Mouse (Mus musculus) olfactory bulb, adult 2 months (tissue): ENCODE data around the gene Unc13d.

Experiments
- CTCF ChIP-seq: fragments of 200-500 bp; IDR thresholded peaks from 2 replicates; pipeline ENCODE4 v1.5.1; 2012; ENCODE audit warnings: low read depth, mild to moderate bottlenecking, low read length, moderate library complexity; ENCODE audit not compliant: insufficient read depth
- POLR2A ChIP-seq: fragments of 200-500 bp; IDR thresholded peaks from 2 replicates; pipeline ENCODE4 v1.6.1; 2012; ENCODE audit warnings: mild to moderate bottlenecking, low read depth, low read length, moderate library complexity; ENCODE audit not compliant: insufficient read depth

DNA sequence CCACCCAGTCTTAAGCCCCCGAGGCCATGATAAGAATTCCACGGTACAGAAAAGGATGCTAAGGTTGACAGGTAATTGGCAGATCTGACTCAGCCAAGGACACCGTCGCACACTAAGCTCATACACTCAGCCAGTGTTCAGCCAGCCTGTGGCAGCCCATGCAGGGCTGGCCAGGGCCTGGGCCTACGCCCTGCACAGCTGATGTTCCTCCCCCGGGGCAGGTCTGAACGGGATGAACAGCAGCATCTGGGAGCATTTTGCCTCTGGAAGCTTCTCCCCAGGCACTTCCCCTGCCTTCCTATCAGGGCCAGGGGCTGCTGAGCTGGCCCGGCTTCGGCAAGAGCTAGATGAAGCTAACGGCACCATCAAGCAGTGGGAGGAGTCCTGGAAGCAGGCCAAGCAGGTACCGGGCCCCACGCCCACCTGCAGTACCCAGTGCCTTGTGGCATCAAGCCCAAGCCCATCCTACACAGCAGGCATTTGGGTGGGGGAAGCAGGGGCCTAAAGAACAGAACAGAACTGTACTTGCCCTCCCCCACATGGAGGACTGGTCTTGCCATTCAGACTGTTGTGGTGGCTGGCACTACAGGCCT, 19.6 kb downstream of the Unc13d start:
- no peak for TF ChIP-seq CTCF
- no peak for TF ChIP-seq POLR2A
